Mouse (Mus musculus) erythroid progenitor cell, adult 5-6 weeks (primary cell): ENCODE measurements around the gene Fbxo6. TPM values are rescaled to one million over a fixed set of nuclear protein-coding genes. Genes with fewer than 3 reads are reported as not detected.

Experiments
- ATAC-seq: replicated peaks from 2 replicates; pipeline ENCODE4 v1.8.0; 2016; ENCODE audit warnings: moderate number of reproducible peaks, mild to moderate bottlenecking, moderate TSS enrichment, inconsistent platforms; ENCODE audit not compliant: poor library complexity, low FRiP score, severe bottlenecking
- total RNA-seq, 2 experiments: library from RNA; stranded (forward) in 1 of 2; stranded (reverse) in 1 of 2; fragments of 150-400 nt in 1 of 2; fragments of 186-747, 209-891 nt in 1 of 2; gene quantifications; 2 replicates each; pipeline versions ENCODE4 v1.2.3 to v1.2.4; 2015 to 2017; ENCODE audit warnings: low replicate concordance in 2 of 2

Fbxo6 gene
- total RNA-seq, 2 experiments from 2014 or later, result not detected

GRCm38 (mm10) chr4:148164461-148164860, 12.5 kb upstream of the Fbxo6 start:
- ATAC-seq, result no peak

- no peak for ATAC-seq
Measured at GRCm38 (mm10) chr4:148164002-148164439, 12.1 kb upstream of the Fbxo6 start.

- no peak for ATAC-seq
Measured at GRCm38 (mm10) chr4:148160436-148161390, 8.8 kb upstream of the Fbxo6 start, which contains the start of the genes Fbxo44 and Fbxo2. Gene Fbxo44, minus strand, starts transcription at chr4:148160482. Gene Fbxo2, plus strand, starts transcription at chr4:148160621.

GRCm38 (mm10) chr4:148159544-148160435, 7.8 kb upstream of the Fbxo6 start:
- ATAC-seq, result peak; percentile 82

GRCm38 (mm10) chr4:148158436-148159348, 6.8 kb upstream of the Fbxo6 start:
- ATAC-seq, result no peak

GRCm38 (mm10) chr4:148154982-148155381, 3.0 kb upstream of the Fbxo6 start:
- ATAC-seq, result no peak

- no peak for ATAC-seq
Measured at GRCm38 (mm10) chr4:148154006-148154405, 2.1 kb upstream of the Fbxo6 start.

- ATAC-seq, result no peak
Measured at GRCm38 (mm10) chr4:148152547-148152946, 607 bp upstream of the Fbxo6 start.

- ATAC-seq, result no peak
Measured at GRCm38 (mm10) chr4:148150953-148151266, 1.0 kb downstream of the Fbxo6 start.

GRCm38 (mm10) chr4:148150242-148150641, 1.7 kb downstream of the Fbxo6 start:
- no peak for ATAC-seq

- ATAC-seq, result no peak
Measured at GRCm38 (mm10) chr4:148149540-148149939, 2.4 kb downstream of the Fbxo6 start.

- no peak for ATAC-seq
Measured at GRCm38 (mm10) chr4:148147714-148148113, 4.2 kb downstream of the Fbxo6 start.

GRCm38 (mm10) chr4:148143721-148144120, 8.2 kb downstream of the Fbxo6 start:
- no peak for ATAC-seq

- peak; percentile 94 for ATAC-seq
Measured at GRCm38 (mm10) chr4:148140098-148141011, 11.6 kb downstream of the Fbxo6 start.

- peak; percentile 21 for ATAC-seq
Measured at GRCm38 (mm10) chr4:148139767-148140097, 12.2 kb downstream of the Fbxo6 start.

GRCm38 (mm10) chr4:148137503-148137902, 14.4 kb downstream of the Fbxo6 start:
- no peak for ATAC-seq

- no peak for ATAC-seq
Measured at GRCm38 (mm10) chr4:148134988-148135387, 17.0 kb downstream of the Fbxo6 start.

GRCm38 (mm10) chr4:148131497-148132081, 20.4 kb downstream of the Fbxo6 start:
- no peak for ATAC-seq
